Mouse (Mus musculus) CH12.LX (cell line): ENCODE measurements around the gene Akr1b3. TPM values are rescaled to one million over a fixed set of nuclear protein-coding genes. Genes with fewer than 3 reads are reported as not detected.

Experiments used
- DNase-seq: peaks from one replicate; pipeline ENCODE4 v3.0.0-alpha.2; 2013; ENCODE audit errors: extremely low read depth
- H3K27ac ChIP-seq: 2 replicates; pipeline ENCODE4 v1.5.1; 2012; ENCODE audit warnings: low read depth, mild to moderate bottlenecking, control low read depth, moderate library complexity; ENCODE audit not compliant: insufficient read depth
- H3K27me3 ChIP-seq: replicated peaks from 2 replicates; pipeline ENCODE3; 2012; ENCODE audit warnings: inconsistent platforms
- H3K36me3 ChIP-seq, 2 experiments: replicated peaks in 1 of 2; 2 replicates each; pipeline versions ENCODE3 to v1.6.1; 2012; ENCODE audit warnings: inconsistent platforms in 1 of 2, low read length in 1 of 2, mild to moderate bottlenecking in 1 of 2, mixed read lengths in 1 of 2, moderate library complexity in 1 of 2; ENCODE audit not compliant: control insufficient read depth in 1 of 2, insufficient read depth in 1 of 2
- H3K4me1 ChIP-seq, 2 experiments: 2 replicates each; pipeline ENCODE4 v1.6.1; 2012; ENCODE audit warnings: inconsistent platforms in 1 of 2, moderate library complexity in 1 of 2; ENCODE audit not compliant: insufficient read depth in 2 of 2, control insufficient read depth in 1 of 2
- H3K4me2 ChIP-seq: 2 replicates; pipeline ENCODE4 v1.6.1; 2012; ENCODE audit warnings: low read depth, mild to moderate bottlenecking, control low read depth; ENCODE audit not compliant: poor library complexity, insufficient read depth, severe bottlenecking
- H3K4me3 ChIP-seq, 3 experiments: fragments of 150-350 bp in 1 of 3; sonication (generic) in 1 of 3; replicated peaks in 1 of 3; 2 replicates each; pipeline versions ENCODE3 to v1.5.1; 2011 to 2012; ENCODE audit warnings: low read depth in 2 of 3, low read length in 2 of 3, mild to moderate bottlenecking in 2 of 3, moderate library complexity in 2 of 3, control low read depth in 1 of 3, improper control_type of control experiment in 1 of 3, inconsistent platforms in 1 of 3, mixed read lengths in 1 of 3; ENCODE audit not compliant: poor library complexity in 1 of 3
- H3K79me2 ChIP-seq: replicated peaks from 2 replicates; pipeline ENCODE4 v1.6.1; 2012; ENCODE audit warnings: mild to moderate bottlenecking, moderate library complexity; ENCODE audit not compliant: control insufficient read depth, poor library complexity, insufficient read depth, severe bottlenecking; ENCODE audit errors: extremely low read depth
- H3K9ac ChIP-seq: 2 replicates; pipeline ENCODE4 v1.6.1; 2012; ENCODE audit warnings: low read depth, mild to moderate bottlenecking, control low read depth, moderate library complexity; ENCODE audit not compliant: insufficient read depth
- H3K9me3 ChIP-seq: replicated peaks from 2 replicates; pipeline ENCODE3; 2012; ENCODE audit warnings: low read length, inconsistent platforms, mixed read lengths
- BHLHE40 ChIP-seq: IDR thresholded peaks from 2 replicates; pipeline ENCODE4 v1.6.1; 2011; ENCODE audit warnings: mild to moderate bottlenecking, low read depth, low read length, improper control_type of control experiment
- CHD2 ChIP-seq: IDR thresholded peaks from 2 replicates; pipeline ENCODE4 v1.6.1; 2011; ENCODE audit warnings: low read length, improper control_type of control experiment
- E2F4 ChIP-seq: IDR thresholded peaks from 2 replicates; pipeline ENCODE4 v1.6.1; 2011; ENCODE audit warnings: low read depth, low read length, improper control_type of control experiment; ENCODE audit not compliant: insufficient replicate concordance
- ELF1 ChIP-seq: IDR thresholded peaks from 2 replicates; pipeline ENCODE4 v1.6.1; 2014; ENCODE audit warnings: low read depth, mild to moderate bottlenecking, inconsistent platforms, low read length, improper control_type of control experiment
- EP300 ChIP-seq: IDR thresholded peaks from 2 replicates; pipeline ENCODE4 v1.6.1; 2011; ENCODE audit warnings: low read length, improper control_type of control experiment
- ETS1 ChIP-seq: conservative IDR thresholded peaks from 2 replicates; pipeline ENCODE4 v1.6.1; 2012; ENCODE audit warnings: low read depth, mild to moderate bottlenecking, inconsistent platforms, low read length, improper control_type of control experiment, moderate library complexity
- GABPA ChIP-seq: IDR thresholded peaks from 2 replicates; pipeline ENCODE4 v1.6.1; 2012; ENCODE audit warnings: low read depth, low read length, improper control_type of control experiment, inconsistent platforms; ENCODE audit not compliant: insufficient replicate concordance
- HCFC1 ChIP-seq: IDR thresholded peaks from 2 replicates; pipeline ENCODE4 v1.6.1; 2012; ENCODE audit warnings: low read depth, mild to moderate bottlenecking, inconsistent platforms, low read length, improper control_type of control experiment
- IRF4 ChIP-seq: IDR thresholded peaks from 2 replicates; pipeline ENCODE4 v1.6.1; 2014; ENCODE audit warnings: low read depth, mild to moderate bottlenecking, inconsistent platforms, low read length, improper control_type of control experiment
- JUN ChIP-seq: IDR thresholded peaks from 2 replicates; pipeline ENCODE4 v1.6.1; 2011; ENCODE audit warnings: low read depth, mild to moderate bottlenecking, low read length, improper control_type of control experiment, moderate library complexity; ENCODE audit not compliant: insufficient read depth
- KAT2A ChIP-seq: IDR thresholded peaks from 2 replicates; pipeline ENCODE4 v1.6.1; 2012; ENCODE audit warnings: low read length, improper control_type of control experiment, inconsistent platforms; ENCODE audit not compliant: insufficient replicate concordance
- MAFK ChIP-seq: IDR thresholded peaks from 2 replicates; pipeline ENCODE4 v1.6.1; 2011; ENCODE audit warnings: low read length, improper control_type of control experiment; ENCODE audit not compliant: insufficient replicate concordance
- MAZ ChIP-seq: IDR thresholded peaks from 2 replicates; pipeline ENCODE4 v1.6.1; 2012; ENCODE audit warnings: low read depth, mild to moderate bottlenecking, inconsistent platforms, low read length, improper control_type of control experiment, moderate library complexity
- MEF2A ChIP-seq: IDR thresholded peaks from 2 replicates; pipeline ENCODE4 v1.6.1; 2014; ENCODE audit warnings: low read depth, mild to moderate bottlenecking, inconsistent platforms, low read length, improper control_type of control experiment, borderline replicate concordance
- MXI1 ChIP-seq: IDR thresholded peaks from 2 replicates; pipeline ENCODE4 v1.6.1; 2011; ENCODE audit warnings: mild to moderate bottlenecking, low read depth, low read length, improper control_type of control experiment
- NRF1 ChIP-seq: IDR thresholded peaks from 2 replicates; pipeline ENCODE4 v1.6.1; 2014; ENCODE audit warnings: low read depth, mild to moderate bottlenecking, inconsistent platforms, low read length, improper control_type of control experiment, moderate library complexity
- POLR2AphosphoS2 ChIP-seq: IDR thresholded peaks from 2 replicates; pipeline ENCODE4 v1.6.1; 2011; ENCODE audit warnings: low read depth, low read length, improper control_type of control experiment
- RCOR1 ChIP-seq: conservative IDR thresholded peaks from 2 replicates; pipeline ENCODE4 v1.6.1; 2012; ENCODE audit warnings: low read depth, mild to moderate bottlenecking, inconsistent platforms, low read length, improper control_type of control experiment
- SIN3A ChIP-seq: IDR thresholded peaks from 2 replicates; pipeline ENCODE4 v1.6.1; 2012; ENCODE audit warnings: low read length, improper control_type of control experiment, inconsistent platforms
- SMC3 ChIP-seq: IDR thresholded peaks from 2 replicates; pipeline ENCODE4 v1.6.1; 2011; ENCODE audit warnings: low read depth, low read length, improper control_type of control experiment
- TCF12 ChIP-seq: IDR thresholded peaks from 2 replicates; pipeline ENCODE4 v1.6.1; 2014; ENCODE audit warnings: low read depth, mild to moderate bottlenecking, inconsistent platforms, low read length, improper control_type of control experiment
- USF2 ChIP-seq: conservative IDR thresholded peaks from 2 replicates; pipeline ENCODE4 v1.6.1; 2011; ENCODE audit warnings: low read depth, low read length, improper control_type of control experiment
- ZKSCAN1 ChIP-seq: IDR thresholded peaks from 2 replicates; pipeline ENCODE4 v1.6.1; 2012; ENCODE audit warnings: low read depth, inconsistent platforms, low read length, improper control_type of control experiment, borderline replicate concordance
- dilution Hi-C: fragments of 300-500 bp; cut with MboI; formaldehyde crosslinking; loops from 2 replicates; pipeline ENCODE4 v1.14.3; 2020; ENCODE audit warnings: low sequenced_read_pairs; ENCODE audit not compliant: extremely low pct_unique_long_range_greater_than_20kb, extremely low pct_ligation_motif_present
- in situ Hi-C: fragments of 300-500 bp; cut with MboI; formaldehyde crosslinking; loops from 3 replicates; pipeline ENCODE4 v1.14.3; 2019; ENCODE audit warnings: low sequenced_read_pairs, low pct_ligation_motif_present, low pct_unique_long_range_greater_than_20kb, mixed read lengths
- polyA plus RNA-seq: library from polyadenylated mRNA; unstranded; fragments of >175 nt; gene quantifications from 2 replicates; pipeline ENCODE4 v1.2.1, GENCODE M21; 2012; ENCODE audit warnings: low read depth; ENCODE audit not compliant: insufficient read length
- total RNA-seq, 2 experiments: library from RNA; depleted of rRNA; stranded (reverse); fragments of 300-350 nt in 1 of 2; fragments of >200 nt in 1 of 2; gene quantifications; 2 replicates each; pipeline ENCODE4 v1.2.3; 2012 to 2014

Akr1b3 gene
- total and polyA plus RNA-seq, 3 experiments = 257 to 359 (median 313) TPM

DNA sequence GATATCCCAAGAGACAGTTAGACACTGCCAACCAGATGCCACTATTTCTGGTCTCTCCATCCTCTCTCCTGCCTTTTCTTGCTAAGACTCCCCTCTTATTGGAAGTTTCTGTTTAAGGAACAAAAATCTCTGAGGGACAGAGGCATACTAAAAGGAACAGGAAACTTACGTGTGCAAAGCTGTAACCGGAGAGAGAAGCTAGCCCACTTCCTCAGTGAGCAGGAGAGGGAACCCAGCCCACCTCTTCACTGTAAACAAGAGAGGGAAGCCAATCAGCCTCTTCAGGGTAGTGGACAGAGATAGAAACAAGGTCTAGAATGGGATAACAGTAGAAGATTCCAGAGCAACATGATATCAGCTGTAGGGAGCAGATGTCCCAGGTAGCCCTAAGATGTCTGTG lies 44.2 kb downstream of the Akr1b3 start:
- in situ Hi-C loops = loop anchor here (10.0 kb wide), 1 partner anchor 228 kb away; no protein-coding TSS in a partner anchor
- dilution Hi-C loops = no loop called here

DNA sequence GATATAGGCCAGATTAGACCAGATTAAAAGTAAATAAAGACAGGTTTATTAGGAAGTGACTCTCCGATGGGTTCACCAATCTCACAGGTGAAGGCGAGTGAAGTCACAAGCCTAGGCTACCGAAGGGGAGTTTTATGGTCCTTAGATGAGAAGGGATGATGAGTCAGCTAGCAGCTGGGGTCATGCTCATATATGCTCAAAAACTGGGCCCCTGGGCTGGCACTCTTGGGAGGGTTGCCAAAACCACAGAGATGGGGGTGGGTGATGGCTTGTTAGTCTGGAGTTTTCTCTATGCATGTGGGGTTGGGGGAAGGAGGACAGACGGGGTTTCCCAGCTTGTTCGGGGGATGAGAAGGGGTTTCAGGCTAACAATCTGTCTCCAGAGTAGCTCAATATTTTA lies 44.8 kb downstream of the Akr1b3 start:
- H3K27ac ChIP-seq = no peak overlapping the region
- H3K27me3 ChIP-seq = no peaks in the 10 kb centered on the region
- H3K4me1 ChIP-seq = peaks cover 26 to 76% of the 10 kb centered on the region in 2 experiments
- H3K4me2 ChIP-seq = peak overlapping the region; percentile 18; the same call in 1 of the 2 replicates
- H3K9ac ChIP-seq = no peak overlapping the region
- in situ Hi-C loops (loop anchor here (10.0 kb wide), 1 partner anchor 228 kb away; no protein-coding TSS in a partner anchor), dilution Hi-C loops (no loop called here)
- peak; percentile 85 for DNase-seq
- no peaks in the 10 kb centered on the region for H3K36me3 ChIP-seq
- H3K9me3 ChIP-seq = no peaks in the 10 kb centered on the region
- no peaks in the 10 kb centered on the region for H3K79me2 ChIP-seq
- H3K4me3 ChIP-seq = no peak overlapping the region
- TF ChIP-seq NRF1 (no peak), SMC3 (no peak), IRF4 (peak; percentile 72), CHD2 (peak; percentile 87), GABPA (no peak), ETS1 (peak; percentile 98), JUN (peak; percentile 19; the same call in 1 of the 2 replicates), TCF12 (peak; percentile 86), SIN3A (no peak), E2F4 (no peak), MXI1 (no peak), KAT2A (0 out of 2 replicates have a peak, but pooled peaks have one; percentile 15), BHLHE40 (peak; percentile 90), MEF2A (peak; percentile 88), EP300 (peak; percentile 82), RCOR1 (no peak), MAZ (peak; percentile 69), HCFC1 (no peak; the same call in 1 of the 2 replicates), MAFK (peak; percentile 82), POLR2AphosphoS2 (no peak)

More for the DNA sequence above, 44.2 kb downstream of the Akr1b3 start:
- TF ChIP-seq ZKSCAN1 = no peak
- no peak for TF ChIP-seq USF2
- TF ChIP-seq SMC3 = no peak
- peak; percentile 25; the same call in 1 of the 2 replicates for TF ChIP-seq ELF1
- no peak for TF ChIP-seq POLR2AphosphoS2
- no peak for TF ChIP-seq MAZ
- TF ChIP-seq EP300 = 0 out of 2 replicates have a peak, but pooled peaks have one; percentile 9
- 0 out of 2 replicates have a peak, but pooled peaks have one; percentile 11 for TF ChIP-seq HCFC1
- Histone ChIP-seq H3K27ac (peak overlapping the region; percentile 52; the same call in 1 of the 2 replicates), H3K9me3 (no peaks in the 10 kb centered on the region), H3K36me3 (no peaks in the 10 kb centered on the region), H3K4me2 (peak overlapping the region; percentile 18), H3K4me3 (no peak overlapping the region), H3K4me1 (peaks cover 26 to 81% of the 10 kb centered on the region in 2 experiments), H3K9ac (peak overlapping the region; percentile 4; the same call in 1 of the 2 replicates), H3K79me2 (no peaks in the 10 kb centered on the region), H3K27me3 (no peaks in the 10 kb centered on the region)
- peak; percentile 34 for DNase-seq
